Mouse (Mus musculus) gastrocnemius, adult 18-20 months (tissue): ENCODE measurements around the gene Krt18. TPM values are rescaled to one million over a fixed set of nuclear protein-coding genes. Genes with fewer than 3 reads are reported as not detected.
A peak's percentile ranks its signal among the peaks of the same experiment; 100 is the strongest.

Experiments used
- DNase-seq: peaks from one replicate; pipeline ENCODE4 v3.0.0; 2021; ENCODE audit warnings: low spot score
- total RNA-seq, 2 experiments: library from RNA; stranded (reverse); gene quantifications; 2 replicates each; pipeline ENCODE4 v1.2.3; 2021

Gene Krt18
- total RNA-seq, 2 experiments from 2014 or later, result 0.48 to 1.1 TPM

DNA sequence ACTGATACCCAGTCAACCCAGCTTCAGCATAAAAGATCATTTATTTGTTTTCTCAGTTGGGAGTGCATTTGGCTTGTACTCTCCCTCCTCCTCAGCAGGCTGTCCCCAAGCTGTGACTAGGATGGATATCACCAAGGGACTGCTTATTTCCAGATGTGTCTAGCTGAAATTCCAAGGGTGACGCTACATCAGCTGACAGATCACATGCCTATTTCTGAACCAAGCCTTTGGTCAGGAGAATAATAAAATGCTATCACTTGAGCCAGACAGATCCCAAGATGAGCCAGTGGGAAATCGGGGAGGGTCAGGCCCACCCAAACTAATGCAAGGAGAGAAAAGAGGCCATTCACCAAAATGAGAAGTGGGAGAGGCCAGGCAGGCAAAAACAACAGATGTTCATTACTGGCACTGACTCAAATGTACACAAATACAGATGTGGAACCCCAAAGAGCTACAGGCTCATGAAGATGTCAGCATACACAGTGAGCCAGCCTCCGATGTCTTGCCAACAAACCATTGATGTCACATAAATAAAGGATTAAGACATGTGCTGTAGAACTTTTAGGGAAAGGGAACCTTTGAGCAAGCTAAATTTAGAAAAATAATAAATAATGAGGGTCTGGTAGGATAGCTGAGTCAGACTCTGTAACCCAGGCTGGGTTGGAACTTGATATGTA is 17.3 kb upstream of the Krt18 start:
- peak; percentile 39 for DNase-seq

DNA sequence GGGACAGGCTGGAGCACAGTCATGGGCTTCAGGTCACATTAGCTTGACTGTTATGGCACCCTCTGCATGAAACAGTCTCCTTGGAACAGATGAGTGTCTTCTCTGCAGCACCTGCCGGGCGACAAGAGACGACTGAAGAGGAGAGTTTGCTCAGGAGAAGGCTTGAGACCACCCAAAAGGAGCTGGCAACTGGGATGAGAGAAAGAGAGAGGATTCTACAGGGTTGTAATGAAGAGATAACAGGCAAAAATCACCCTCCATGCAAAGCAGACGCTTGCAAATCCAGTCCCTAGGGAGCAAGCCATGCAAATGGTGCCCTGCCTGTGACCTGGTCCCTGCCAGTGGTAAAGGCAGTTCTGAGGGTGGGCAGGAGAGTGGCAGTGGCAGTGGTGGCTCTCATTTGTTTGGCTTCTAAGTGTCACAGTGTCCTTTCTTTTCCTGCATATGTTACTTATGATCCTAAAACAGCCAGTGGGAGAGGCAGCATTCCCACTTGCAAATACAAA is 15.7 kb upstream of the Krt18 start:
- DNase-seq, result no peak

DNA sequence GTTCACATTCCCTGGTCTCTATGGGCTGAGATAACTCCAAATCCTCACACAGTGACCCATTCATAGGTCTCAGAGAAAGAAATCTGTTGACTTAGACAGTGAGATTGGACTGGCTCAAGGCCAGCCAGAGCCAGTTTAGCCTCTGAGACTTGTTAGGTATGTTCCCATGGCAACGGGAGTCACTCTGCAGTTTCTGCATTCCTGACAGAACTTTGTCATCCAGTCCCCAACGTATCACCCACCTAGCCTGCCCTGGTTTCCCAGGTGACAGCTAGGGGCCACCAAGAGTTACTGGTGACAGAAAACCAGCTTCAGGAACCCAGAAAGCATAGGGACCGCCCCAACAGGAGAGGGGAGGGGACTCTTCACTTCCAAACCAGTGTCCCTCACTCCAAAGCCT is 14.3 kb upstream of the Krt18 start:
- DNase-seq, result no peak

DNA sequence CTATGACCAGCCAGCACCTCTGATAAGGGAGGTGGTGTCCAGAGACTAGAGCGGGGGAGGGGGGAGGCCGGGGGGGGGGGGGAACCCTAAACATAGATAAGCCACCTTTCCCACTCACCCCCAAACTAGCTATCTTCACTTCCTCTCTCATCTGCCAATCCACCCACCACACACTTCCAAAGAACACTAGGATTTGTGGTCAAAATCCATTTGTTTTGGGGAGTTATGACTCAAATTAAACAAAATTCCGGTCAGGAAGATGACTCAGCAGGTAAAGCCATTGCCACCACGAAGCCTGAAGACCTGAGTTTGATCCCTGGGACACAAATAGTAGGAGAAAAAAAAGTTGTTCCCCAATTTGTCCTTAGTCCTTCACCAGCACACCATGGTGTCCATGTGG is 13.1 kb upstream of the Krt18 start:
- DNase-seq, result no peak

DNA sequence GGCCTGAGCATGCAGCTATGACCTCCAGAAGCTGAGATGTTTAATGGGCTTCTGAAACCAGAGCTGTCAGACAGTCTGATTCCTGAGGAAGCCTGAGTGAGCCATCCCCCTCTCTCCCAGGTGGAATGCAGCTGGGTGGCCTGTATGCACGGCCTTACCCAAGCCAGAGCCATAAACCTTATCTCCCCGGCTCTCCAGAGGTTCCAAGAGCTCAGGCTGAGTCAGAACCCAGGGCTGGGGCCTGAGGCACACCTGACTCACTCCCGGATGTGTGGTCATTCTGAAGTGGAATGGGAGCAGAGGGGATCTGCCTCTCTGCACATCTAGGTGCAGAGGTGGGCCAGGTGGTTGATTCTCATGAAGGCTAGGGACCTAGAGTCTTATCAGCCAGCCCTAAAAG is 11.9 kb upstream of the Krt18 start:
- no peak for DNase-seq

DNA sequence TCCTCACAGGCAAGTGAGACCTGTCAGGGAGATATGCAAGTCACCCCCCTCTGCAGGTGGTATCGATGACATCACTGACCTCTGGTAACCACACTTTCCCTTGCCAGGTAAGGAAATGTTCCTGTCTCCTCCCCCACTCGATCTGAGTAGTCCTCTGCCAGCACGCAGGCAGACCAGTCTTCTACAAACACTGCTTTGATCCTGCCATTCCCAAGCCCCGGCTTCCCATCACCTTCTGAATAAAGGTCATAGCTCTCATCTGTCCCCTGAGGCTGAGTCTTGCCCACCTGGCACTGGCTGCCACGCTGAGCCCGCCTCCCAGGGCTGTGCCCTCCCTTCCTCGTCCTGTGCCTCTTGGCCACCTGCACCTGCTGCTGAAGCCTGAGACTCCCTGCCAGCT is 11.2 kb upstream of the Krt18 start:
- peak; percentile 11 for DNase-seq

DNA sequence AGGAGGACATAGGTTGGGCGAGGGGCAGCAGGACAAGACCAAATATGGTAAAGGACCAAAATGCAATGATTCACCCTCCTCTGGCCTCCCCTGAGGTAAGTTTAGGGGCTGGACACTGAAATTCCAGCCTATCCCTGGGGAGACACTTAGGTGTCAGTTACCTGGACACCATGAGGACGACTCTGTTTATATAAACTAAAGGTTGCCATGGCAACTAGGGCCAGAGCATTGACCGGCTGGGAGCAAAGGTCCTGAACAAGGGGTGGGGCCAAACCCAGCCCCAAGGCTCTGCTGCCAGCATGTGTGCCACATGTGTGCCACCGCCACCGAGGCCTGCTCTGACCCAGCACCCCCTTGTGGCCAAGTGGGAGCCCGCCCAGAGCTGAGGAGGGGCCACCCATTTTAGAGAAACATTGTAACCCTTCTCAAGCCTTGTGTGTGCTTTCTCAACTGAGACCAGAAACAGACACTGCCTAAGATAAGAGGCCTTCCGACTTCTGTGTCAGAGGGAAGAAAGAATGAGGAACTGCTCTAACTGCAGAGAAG is 10.0 kb upstream of the Krt18 start:
- no peak for DNase-seq

DNA sequence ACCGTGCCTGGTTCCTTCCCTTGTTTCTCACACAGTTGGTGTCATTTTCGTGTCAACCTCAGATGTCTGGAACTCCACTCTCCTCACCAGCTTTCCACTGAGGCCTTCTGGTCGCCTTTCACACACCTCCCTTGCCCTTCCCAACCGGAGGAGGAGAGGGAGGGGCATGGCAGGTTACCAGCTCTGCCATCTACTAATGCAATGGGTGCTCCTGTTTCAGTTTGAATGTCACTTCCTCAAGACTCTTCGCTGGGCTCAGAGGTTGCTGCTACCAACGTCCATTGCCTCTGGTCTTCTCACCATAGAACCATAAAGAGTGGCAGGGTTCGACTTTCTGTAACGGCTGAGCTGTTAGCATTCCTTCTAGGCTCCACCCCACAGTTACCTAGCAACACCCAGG is 5.5 kb upstream of the Krt18 start:
- no peak for DNase-seq

DNA sequence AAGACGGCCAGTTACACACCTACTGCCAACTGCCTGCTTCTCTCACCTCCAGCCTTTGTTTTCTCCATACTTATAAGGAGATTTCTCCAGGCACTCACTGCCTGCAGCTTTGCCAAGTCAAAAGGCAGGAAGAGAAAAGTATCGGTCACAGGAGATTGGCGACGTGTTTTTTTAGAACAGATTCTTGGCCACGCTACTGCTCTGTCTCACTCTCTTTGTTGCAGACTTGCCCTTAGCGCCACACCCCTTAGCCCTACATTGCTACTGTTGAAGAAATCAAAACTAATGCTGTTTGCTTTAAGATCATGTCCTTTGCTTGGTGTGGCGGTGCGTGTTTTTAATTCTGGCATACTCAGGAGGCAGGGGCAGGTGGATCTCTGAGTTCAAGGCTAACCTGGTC is 4.1 kb upstream of the Krt18 start:
- DNase-seq, result no peak

DNA sequence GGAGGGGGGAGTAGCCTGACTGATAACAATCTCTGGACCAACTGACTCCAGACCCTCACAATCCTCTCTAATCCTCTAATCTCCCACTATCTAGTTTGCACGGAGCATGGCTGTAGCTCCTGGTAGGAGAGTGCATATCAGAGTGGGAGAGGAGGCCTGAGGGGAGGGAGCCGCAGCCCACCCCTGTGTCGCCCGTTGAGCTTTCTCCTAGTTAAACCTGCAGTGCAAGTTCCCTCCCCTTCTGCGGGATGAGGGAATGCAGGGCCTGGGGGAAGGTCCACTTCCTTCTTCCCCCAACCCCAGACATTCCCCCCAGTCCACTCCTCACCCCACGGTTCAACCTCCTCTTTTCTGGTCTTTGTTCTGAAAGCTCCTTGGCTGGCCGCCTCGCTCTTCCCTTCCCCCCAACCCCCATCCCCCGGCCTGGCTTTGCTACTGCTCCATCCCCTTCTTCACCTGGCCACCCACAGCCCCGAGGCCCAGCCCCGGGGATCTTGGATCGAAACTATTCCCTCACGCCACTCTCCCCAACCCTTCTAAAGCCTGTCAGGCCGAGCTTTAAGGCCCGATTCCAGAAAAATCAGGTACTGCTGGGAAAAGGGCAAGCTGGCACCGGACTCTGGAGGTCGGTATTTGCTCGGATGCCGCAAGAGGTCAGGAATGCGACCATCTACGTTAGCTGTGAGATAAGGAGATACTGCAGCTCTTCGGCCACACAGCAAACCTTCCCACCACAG is 2.7 kb upstream of the Krt18 start:
- DNase-seq, result no peak

DNA sequence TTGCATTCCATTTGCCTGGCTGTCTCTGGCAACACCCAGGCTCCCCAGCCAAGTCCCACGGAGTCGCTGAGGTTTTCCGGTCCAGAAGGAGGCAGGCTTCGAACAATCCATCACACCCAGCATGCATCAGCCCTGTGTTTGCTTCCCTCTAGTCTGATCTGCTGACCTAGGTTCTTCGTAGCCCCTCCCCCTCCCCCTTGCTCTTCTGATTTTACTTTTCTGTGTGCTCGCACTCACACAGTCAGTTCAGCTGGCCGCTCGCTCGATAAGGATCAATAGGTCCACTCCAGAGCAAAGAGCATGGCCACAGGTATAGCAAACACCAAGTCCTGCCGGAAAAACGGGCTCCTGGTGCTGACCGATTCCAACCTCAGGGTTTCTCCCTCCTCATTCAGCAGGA is 1.6 kb upstream of the Krt18 start:
- no peak for DNase-seq

DNA sequence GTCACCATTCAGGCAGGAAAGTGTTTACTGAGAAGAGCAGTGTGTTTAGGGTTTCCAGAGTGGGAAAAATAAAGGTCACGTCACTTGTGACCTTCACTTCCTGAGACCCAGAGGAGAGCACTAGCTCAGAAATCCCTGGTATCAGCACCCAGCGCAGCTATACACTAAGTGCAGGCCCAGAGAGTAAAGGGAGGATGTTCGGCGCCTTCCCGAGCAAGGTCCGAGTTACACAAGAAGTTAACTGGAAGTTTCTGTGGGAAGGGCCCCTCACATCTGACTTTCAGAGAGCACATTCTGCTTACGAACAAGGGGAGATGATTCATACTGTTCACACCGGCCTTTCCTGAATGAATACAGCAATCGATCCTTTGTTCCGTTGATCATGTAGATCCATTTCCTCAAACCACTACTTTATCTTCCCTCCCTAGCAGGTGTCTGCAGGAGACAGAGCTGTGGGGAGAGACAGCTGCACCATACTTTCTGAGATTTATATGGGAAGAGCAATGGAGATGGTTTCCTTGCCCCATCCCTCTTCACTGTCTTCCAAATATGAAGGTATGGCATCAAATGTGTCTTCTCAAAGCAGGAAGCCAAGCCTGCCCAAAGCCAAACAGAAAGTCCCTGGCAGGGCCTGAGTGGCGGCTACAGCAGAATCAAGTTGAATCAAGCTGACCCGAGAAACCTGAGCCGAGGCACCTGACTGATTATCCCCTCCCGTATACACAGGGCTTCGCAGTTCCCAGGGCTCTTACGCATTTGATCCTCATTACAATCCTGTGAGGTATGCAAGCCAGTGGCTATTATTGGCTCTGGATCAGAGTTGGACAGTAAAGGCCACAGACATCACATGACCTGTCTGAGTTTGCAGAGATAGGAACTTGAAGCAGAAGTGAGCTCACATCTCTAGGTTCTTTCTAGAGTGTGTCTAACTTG is 6.4 kb downstream of the Krt18 start:
- peak; percentile 11 for DNase-seq

DNA sequence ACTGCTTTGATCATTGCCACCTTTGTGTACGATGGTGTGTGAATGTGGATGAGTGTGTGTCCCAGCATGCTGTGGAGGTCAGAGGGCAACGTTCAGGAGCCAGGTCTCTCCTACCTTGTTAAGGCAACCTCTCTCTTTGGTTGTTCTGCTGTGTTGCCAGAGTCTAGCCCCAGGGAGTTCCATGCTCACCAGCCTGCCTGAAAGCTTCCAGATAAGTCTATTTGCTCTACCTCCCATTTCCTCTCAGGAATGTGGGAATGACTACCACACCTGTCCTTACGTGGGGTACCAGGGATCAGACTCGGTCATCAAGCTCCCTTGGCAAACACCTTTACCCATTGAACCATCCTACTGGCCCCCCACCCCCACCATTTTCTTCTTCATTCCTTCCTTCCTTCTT is 12.3 kb downstream of the Krt18 start:
- DNase-seq, result no peak

DNA sequence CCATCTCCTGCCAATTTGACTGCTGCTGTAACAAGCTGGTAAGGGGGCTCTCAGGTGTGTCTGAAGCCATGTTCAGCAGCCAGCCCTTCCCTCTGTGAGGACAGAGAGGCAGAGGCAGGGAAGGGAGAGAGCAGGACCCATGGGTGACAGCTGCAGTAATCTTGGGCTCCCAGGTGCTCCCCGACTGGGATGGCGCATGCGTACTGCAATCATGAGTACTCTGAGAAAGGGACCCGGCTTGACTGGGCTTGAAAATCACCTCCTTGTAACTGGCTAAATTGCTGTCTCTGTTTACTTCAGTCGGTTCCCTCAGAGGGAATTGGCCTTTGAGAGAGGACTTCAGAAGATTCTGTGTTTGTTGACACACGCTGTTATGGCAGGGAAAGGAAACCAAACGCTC is 14.0 kb downstream of the Krt18 start:
- DNase-seq, result no peak

DNA sequence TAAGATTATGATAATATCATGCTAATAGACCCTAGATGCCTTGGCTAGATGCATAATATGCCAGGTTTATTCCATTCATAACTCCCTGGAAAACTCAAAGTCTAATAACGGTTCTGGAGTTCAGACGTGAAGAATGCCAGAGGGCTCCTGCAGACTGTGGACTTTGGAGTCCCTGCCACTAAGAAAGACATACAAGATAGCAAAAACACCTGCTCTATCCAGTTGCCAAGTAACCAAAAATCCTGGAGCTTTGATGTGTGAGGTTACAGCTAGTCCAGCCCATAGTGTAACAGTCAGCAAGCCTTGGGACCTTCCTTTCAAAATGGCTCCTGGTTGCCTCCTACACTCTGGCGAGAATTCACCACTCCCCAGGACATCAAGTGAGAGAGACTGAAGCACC is 16.8 kb downstream of the Krt18 start:
- DNase-seq, result no peak

DNA sequence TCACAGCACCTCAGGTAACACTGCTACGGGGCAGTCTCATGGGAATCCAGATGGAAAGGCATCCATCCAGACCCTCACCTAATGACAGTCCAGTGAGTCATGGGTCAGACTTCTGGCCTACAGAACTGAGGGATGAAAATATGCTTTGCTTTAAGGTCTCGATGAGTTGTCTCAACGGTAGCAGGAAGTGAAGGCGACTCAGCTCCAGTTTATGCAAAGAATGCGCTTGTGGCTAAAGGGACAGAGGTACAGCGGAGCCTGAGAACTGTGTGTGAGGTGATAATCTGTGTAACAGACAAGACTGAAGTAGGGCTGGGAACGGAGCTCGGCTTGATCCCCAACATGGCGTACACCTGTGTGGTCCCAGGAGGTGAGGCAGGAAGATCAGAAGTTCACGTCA is 17.7 kb downstream of the Krt18 start:
- DNase-seq, result no peak

DNA sequence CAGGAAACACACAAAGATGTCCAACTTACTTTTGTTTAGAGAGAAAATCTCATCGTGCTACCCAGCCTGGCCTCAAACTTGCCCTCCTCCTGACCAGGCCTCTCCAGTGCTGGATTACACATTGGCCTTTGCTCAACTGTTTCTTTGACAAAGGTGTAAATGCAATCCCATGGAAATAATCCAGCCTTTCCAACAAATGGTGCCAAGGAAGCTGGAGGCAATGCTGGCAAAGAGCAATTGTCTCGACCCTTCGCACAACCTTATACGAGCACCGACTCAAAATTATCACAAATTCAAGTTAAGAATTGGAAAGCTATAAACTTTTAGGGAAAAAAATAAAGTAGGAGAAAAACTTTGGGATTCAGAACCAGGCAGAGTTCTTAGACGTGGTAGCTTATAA is 20.0 kb downstream of the Krt18 start:
- no peak for DNase-seq

DNA sequence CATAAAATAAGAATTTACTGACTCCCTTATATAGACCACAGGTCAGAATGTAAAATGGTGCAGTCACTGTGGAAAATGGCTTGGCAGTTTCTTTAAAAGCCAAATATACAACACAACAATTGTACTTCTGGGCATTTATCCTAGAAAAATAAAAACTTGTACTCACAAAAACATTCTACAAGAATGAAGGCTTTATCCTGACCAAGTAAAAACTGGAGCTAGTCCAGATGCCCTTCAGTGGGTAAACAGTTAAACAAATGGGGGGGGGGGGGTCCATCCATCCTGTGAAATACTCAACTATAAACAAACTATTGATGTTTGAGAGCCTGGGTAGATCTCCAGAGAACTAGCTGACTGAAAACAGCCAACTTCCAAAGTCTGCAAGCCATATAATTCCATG is 21.9 kb downstream of the Krt18 start:
- DNase-seq, result no peak

DNA sequence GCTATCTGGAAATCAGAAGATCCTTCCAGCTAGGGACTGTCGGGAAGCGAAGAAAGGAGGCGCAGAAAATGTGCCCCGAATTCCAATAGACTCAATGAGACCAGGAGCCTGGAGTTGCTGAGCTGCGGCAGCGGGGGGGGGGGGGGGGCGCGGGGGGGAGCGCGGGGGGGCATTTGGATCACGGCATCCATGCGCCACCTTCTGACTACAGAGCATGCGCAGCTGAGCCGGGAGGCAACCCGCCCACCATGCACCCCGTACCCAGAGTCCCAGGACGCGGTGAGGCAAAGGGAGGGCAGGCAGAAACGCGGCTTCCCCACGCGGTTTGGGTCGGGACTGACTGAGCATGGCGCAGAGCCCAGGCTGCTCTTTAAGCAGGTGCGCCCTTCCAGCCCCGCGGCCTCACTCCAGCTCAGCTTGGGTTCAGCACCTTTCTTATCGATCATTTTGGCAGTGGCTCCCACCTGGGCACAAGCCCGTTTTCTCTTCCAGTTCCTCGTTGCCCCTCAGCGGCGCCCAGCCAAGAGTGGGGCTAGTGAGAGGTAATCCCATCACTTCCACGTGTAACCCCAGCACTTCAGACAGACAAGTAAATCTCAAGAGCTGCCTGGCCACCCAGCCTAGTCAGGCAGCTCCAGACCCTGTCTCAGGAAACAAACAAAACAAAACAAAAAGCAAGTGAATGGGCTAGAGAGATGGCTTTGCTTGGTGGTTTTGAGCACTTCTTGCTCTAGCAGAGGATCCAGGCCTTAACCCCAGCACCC is 24.1 kb downstream of the Krt18 start:
- DNase-seq, result peak; percentile 14

DNA sequence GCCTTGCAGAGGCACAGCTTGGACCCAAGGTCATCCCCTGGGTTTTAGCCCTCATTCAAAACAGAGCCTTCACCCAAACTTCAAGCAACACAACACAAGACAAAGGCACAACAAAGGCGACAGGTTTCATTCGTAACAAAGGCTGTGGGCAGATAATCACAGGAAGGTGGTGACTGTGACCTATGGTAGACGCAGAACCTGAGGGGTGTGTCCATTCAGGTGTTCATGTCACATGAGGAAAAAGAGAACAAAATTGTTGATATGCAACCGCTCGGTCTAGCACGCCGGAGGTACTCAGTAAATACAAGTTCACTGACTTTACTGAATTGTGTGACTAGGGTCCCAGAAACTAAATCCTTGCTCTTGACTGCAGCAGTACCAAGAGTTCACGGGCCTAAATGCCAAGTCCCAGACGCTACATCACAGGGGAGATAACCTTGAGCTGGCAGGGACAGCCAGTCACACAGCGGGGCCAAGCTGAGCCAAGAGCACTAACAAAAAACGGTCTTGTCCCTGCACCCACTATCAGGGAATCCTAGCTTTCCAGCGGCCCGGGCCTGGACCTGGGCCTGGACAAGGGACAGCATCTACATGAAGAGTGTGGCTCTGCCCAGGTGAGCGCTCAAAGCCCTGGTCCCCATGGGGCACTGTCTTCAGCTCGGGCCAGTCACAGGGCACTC is 28.7 kb downstream of the Krt18 start:
- DNase-seq, result no peak
